Mouse (Mus musculus) large intestine, adult 2 months (tissue): ENCODE results near the gene Ubqln4. TPM values are rescaled to one million over a fixed set of nuclear protein-coding genes. Genes with fewer than 3 reads are reported as not detected.

Experiments
- DNase-seq: peaks from one replicate; pipeline ENCODE4 v3.0.0-alpha.2; 2012; ENCODE audit warnings: low read depth, low spot score
- WGBS: fragments of 180-500 bp; shearing (Covaris S2); methylation state at CpG from one replicate; pipeline ENCODE4 v1.1.7; 2018; 5-methylcytosine and 5-hydroxymethylcytosine counted together
- polyA plus RNA-seq: library from polyadenylated mRNA; depleted of rRNA; stranded (reverse); fragments of >200 nt; gene quantifications from 2 replicates; pipeline ENCODE4 v1.2.3, GENCODE M21; 2012

Gene Ubqln4
- polyA plus RNA-seq, 1 experiment: 41.2 TPM

DNA sequence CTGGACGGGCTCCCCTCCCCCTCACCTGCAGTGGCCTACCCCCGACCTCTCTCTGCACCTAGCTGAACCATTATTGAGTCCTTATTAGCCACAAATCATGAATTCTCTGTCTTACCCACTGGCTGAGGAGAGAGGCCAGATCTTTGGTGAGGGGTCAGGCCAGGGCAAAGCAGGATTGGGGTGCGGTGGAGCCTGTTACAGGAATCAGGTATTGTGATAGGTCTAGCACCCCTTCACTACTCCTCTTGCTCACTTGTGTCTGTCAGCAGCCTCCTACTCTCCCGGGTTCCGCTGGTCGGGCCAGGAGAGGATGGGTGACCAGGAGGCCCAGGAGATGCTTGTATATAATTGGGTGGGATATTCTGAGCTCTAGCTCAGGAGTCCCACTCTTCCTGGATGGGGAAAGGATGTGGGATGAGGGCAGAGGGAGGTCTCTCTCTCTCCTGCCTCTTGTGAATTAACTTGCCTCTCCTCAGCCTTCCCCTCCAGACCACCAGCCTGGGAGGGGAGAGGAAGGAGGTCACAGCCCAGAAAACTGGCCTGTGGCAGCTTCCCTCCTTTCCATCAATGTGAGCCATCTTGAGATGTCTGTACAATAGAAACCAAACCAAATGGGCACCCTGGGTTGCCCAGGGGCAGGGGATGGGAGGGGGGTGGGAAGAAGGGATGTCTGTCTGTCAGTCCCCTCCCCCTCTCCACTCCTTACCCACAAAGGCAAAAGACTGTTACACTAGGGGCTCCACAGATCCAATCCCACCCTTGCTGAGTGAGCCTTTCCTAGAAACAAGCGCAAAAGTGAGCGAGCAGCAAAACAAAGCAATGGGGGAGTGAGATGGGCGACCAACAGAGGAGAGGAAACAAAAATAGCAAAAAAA lies 15.1 kb upstream of the Ubqln4 start:
- WGBS: 77% methylated on average over 9 of the region's 9 CpGs
- DNase-seq: no peak

DNA sequence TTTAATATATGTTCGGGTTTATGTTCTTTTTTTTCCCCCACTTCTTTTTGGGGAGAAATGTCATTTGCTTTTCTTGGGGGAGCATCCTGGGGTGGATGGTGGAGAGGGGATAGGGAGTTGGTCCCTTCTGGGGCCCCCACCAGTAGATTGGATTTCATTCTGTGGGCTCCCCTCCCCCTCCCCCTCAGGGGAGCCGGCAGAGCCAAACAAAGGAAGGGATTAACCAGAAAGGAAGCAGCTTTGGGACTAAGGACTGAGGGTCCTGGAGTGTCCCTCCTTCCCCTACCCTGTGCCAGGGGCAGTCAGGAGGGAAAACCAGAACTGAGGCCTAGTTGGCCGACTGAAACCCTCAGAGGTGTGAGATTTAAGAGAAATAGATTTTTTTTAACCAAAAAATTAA lies 14.2 kb upstream of the Ubqln4 start:
- no peak for DNase-seq
- WGBS: 60% methylated on average over 3 of the region's 3 CpGs

DNA sequence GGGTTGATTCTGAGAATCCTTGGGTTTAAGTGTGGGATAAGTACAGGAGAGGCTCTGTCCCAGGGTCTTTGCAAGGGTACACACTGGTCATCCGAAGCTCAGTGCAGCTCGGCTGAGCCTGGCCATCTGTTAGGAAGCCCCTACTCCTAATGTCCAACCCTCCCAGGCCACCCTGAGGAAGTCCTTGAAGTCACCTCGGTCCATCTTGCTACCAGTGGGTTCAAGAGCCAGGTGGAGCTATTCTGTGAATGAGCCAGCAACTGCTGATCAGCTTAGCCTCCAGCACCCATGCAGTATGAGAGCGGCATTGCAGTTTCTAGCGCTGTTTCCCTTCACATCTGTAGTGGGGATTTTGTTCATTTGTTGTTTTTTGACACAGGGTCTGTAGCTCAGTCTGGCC lies 13.5 kb upstream of the Ubqln4 start:
- WGBS: 74% methylated on average over 5 of the region's 5 CpGs
- no peak for DNase-seq

DNA sequence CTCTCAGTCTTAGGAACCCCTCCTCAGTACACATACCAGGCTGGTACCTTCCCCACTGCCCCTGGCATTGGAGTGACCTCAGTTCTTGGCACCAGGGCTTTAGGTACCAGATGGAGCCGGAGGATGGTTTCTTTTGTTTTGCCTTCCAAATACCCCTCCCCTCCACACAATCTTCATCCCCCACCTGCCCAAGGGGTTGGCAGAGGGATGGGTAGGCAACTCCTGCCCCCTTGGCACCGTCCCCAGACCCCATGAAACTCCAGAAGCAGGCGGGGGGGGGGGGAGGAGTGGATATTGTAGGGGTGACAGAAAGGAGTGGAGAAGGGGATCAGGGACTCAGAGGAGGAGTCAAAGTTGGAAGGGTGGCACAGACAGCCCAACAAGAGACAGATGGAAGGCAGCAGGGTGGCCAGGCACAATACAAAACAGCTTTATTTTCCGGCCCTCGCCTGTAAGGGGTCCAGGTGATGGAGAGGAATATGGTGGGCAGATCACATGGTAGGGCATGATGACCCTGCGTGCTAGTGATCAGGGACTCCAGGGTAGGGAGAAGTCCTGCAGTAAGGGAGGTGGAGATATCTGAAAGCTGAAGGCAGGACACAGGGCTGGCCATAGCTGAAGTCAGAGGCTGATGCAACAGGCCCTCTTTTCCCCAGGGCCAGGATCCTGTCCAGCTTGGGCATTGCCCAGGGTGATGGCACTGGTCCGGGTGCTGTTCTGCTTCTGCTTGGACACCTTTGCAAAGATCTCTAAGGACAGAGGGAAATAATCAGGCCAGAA lies 11.7 kb upstream of the Ubqln4 start:
- 78% methylated on average over 7 of the region's 7 CpGs for WGBS

DNA sequence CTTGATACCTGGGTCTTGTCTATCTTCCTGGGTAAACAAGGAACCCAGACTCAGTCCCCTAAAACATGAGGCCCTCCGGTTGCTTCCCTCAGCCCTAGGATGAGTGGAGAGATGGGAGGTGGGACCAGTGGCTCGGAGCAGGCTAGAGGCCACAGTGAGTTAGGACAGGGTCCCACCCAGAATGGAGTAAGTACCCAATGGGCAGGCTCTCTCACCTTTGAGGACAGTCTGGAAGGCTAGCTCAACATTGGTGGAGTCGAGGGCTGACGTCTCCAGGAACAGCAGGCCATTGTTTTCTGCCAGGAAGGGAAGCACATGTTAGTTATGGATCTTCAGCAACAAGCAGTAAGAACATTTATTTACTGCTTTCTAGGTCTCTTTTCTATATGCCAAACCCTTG lies 11.1 kb upstream of the Ubqln4 start:
- 60% methylated on average over 4 of the region's 4 CpGs for WGBS
- DNase-seq: no peak

More for the DNA sequence above, 11.7 kb upstream of the Ubqln4 start:
- DNase-seq: no peak

DNA sequence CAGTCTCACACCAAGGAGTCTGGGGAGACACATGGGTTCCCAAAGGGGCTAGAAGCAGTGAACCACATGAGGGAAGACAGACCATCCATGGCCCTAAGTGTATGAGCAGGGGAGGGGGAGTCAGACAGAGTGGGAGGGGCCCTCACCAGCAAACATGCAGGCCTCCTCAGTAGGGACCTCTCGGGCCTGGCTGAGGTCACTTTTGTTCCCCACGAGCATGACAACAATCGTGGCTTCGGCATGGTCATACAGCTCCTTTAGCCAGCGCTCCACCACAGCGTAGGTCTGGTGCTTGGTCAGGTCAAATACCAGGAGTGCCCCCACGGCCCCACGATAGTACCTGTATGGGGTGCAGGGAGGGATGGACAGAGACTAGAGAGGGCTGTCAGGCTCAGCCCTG lies 10.4 kb upstream of the Ubqln4 start:
- WGBS: 92% methylated on average over 8 of the region's 8 CpGs

DNA sequence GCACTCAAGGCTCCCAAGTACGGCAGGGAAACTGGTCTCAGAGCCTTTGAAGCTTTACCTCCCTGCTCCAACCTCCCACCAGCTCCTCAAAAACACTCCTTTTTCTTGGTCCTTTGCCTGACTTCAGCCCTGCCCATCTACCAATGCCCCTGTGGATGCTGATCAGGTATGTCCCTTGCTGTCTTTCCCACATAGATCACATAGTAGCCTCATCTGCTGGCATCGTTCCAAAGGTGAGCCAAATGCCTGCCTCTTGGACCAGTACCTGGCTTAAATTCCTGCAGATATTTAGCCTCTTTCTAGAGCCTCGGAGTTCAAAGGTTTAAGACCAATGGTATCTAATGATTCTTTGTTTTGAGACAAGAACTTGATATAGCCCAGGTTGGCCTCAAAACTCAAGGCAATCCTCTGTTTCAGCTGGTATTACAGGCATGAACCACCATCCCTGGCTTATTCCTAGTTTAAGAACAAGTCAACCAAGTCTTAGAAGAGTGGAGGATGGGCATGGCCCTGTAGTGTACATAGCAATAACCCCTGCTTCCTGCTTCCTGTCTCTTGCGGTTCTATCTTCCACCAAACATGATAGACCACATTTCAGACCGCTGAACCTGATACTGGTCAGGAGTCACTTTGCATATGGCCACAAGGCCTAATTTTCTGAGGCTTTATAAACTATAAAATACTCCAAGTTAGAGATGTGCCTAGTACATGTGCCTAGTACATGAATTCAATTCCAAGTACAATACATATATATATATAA lies 9.7 kb upstream of the Ubqln4 start:
- WGBS: 66% methylated on average over 5 of the region's 5 CpGs

More for the DNA sequence above, 10.4 kb upstream of the Ubqln4 start:
- no peak for DNase-seq

DNA sequence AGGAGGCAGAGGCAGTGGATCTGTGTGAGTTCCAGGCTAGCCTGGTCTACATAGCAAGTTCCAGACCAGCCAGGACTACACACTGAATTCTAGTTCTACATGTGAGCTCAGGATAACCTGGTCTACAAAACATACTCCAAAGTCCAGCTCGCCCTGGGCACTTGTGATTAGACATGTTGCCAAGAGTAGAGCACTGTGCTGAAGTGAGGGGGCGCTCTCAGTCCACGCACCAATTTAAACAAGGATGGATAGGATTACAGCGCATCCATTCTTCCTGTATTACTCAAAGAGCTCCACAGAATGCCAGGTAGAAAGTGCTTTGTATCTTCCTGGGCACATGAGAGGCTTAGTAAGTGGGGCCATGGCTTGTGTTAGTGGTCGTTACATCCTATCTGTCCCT lies 9.0 kb upstream of the Ubqln4 start:
- DNase-seq: no peak
- WGBS: 39% methylated on average over 5 of the region's 5 CpGs

More for the DNA sequence above, 9.7 kb upstream of the Ubqln4 start:
- DNase-seq: no peak

DNA sequence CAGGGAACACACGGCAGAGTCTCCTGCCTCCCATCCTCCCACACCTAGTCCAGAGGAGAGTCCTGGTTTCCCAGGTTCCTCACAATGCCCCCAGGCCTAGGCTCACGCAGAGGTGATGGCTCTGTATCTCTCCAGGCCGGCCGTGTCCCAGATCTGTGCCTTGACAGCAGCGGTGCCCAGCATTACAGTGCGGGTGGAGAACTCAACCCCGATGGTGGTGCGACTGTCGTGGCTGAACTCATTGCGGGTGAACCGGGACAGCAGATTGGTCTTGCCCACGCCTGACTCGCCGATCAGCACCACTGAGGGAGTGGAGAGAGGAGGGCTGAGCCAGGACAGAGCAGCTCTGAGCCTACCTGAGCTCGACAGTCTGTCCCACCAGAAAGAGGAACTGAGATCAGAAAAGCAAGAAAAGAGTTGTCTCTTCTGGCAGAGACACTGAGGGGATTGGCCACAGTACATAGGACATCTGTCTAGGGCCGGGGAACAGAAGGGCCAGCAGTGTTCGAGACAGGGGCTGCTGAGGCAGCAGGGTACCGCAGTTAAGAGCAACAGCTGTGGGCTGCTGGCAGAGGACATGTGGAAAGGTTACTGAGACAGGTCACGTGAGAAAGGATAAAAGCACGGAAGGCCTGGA lies 8.5 kb upstream of the Ubqln4 start:
- DNase-seq: no peak
- 76% methylated on average over 20 of the region's 20 CpGs for WGBS

DNA sequence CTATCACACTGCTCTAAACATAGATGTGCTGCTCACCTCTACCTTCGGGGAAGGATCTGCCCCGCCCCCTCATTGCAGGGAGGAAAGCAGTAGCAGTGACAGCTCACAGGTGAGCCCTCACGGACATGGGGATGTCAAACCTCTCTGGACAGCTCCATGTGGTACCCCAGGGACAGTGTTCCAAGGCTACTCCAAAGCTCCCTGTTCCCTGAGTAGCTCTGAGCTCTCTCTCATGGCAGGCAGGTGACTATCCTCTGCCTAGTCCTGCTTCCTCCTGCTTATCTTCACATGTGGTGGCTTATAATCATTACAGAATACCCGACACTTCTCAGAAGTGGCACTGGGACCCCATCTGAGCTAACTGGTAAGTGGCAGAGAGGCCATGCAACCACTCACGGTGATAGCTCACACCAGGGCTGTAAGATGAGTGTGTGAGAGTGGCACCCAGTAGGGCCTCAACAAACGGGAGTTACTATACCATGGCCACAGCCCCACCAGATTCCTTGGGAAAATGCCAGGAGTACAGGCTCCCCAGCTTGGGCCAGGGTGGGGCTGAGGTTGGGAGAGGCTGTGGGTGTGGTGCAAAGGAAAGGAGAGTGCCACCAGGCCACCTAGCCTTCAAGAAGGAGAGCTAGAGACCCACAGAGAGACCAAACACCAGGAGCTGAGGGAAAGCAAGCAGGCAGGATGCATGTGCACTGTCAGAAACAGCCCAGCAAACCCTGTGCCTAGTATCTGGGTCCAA lies 6.7 kb upstream of the Ubqln4 start:
- WGBS: 34% methylated on average over 6 of the region's 6 CpGs
- no peak for DNase-seq

DNA sequence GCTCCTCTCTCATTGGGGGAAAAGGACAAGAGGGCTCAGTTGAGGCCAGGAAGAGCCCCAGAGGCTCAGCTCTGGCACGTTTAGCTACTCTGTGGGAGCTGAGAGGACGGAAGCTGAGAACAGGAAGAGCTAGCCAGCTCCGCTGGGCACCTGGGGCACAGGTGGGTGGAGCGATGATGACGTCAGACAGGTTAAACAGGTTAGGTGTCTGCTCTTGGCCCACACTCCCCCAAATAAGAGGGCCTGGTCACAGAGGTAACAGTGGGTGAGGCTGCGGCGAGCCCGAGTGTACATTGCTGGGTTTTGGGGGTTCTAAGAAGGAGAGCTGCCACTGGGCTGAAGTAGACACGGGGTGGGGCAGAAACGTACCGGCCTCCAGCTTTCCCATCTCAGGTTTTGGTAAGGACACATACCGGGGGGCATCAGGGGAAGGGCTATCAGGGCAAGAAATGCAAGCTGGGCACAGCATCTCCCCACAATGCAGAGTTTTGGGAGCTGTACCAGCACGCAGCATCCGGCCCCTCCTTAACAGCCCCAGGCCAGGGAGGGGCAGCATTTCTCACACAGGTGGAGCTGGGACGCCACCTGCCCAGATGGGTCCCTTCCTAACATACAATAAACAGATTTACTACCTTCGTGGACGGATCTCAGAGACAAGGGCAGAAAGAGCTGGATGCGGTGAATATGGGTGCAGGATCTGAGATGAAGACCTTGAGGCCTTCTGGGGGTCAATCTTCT lies 5.2 kb upstream of the Ubqln4 start, which contains the start of gene Rab25:
Gene Rab25, minus strand, starts transcription at position 121 of the 738 bp plus-strand sequence.
- 25% methylated on average over 18 of the region's 18 CpGs for WGBS
- DNase-seq: no peak

DNA sequence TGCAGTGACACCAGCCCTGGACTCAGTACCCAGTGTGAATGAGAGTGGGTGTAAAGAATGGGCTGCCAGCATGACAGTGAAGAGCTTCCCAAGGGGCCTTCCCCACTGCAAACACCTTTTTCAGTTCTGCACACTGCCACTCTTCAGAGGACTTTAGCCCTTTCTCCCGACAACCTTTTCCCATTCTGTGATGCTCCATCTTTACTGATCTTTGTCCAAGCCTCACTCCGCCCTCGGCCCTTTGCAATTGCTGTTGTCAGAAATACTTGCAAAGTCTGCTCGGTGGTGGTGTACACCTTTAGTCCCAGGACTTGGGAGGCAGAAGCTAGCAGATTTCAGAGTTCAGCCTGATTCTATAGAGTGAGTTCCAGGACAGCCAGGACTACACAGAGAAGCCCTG lies 2.0 kb upstream of the Ubqln4 start:
- no peak for DNase-seq
- WGBS: 25% methylated on average over 4 of the region's 4 CpGs

DNA sequence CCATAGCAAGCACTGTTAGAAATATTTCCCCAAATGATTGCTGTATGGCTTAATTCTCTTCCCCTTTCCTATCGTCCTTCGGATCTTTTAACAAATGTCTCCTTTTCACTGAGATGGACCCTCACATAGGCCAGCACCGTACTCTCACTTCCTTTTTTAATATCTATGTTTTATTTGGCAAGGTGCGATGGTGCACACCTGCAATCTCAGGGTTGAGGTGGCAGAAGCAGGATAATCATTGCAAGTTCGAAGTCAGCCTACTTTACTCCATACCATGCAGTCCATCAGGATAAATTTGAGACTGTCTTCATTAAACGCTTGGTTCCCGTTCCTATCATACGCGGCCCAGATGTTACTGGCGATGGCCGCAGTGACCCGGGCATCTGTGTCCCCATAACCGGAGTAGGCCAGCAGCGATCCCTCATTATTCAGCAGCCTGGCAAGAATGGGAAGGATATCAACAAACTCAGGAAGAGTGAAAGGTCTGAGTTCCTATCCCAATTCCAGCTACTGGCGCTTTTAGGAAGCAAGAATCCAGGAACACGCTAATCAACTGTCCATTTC lies 1.4 kb upstream of the Ubqln4 start:
- WGBS: 4% methylated on average over 16 of the region's 16 CpGs
- no peak for DNase-seq

DNA sequence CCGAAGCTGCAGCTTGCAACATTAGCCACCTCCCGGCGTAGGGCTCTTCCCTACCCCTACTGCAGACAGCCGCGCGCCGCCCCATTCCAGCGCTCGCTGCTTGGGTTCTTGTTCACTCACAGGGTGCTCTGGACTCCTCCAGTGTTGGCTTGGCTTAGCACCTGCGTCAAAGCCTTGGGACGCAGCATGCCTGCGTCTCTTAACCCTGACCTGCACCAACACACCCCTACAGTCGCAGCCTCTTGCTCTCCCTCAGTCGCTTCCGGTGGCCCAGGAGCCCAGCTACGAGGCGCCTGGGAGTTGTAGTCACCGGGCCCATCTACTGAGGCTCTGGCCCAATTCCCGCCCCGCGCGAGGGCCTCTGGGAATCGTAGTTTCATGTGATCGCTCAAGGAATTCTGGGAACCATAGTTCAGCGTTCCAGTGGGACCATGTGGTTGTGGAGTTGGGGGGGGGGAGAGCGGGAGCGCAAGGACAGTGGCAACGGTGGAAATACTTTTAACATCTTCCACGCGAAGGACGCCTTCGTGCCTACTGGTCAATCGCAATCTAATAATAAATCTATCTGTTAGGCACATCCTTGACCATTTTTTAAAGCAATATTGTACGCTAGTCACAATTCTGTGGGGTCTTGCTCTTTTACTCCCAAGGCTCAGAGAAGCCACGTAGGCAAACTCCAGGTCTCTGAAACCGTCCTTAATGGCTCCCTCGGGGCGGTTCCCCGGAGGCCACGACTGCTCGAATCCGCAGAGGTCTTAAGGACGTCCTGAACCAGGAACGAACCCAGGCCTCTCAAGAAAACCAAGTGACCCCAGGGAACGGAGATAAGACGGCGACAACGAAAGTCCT lies 658 bp upstream of the Ubqln4 start, which contains the start of gene Lamtor2:
Gene Lamtor2, minus strand, starts transcription at position 399 of the 849 bp plus-strand sequence.
- WGBS: 1% methylated on average over 48 of the region's 48 CpGs
- DNase-seq: peak; percentile 96

DNA sequence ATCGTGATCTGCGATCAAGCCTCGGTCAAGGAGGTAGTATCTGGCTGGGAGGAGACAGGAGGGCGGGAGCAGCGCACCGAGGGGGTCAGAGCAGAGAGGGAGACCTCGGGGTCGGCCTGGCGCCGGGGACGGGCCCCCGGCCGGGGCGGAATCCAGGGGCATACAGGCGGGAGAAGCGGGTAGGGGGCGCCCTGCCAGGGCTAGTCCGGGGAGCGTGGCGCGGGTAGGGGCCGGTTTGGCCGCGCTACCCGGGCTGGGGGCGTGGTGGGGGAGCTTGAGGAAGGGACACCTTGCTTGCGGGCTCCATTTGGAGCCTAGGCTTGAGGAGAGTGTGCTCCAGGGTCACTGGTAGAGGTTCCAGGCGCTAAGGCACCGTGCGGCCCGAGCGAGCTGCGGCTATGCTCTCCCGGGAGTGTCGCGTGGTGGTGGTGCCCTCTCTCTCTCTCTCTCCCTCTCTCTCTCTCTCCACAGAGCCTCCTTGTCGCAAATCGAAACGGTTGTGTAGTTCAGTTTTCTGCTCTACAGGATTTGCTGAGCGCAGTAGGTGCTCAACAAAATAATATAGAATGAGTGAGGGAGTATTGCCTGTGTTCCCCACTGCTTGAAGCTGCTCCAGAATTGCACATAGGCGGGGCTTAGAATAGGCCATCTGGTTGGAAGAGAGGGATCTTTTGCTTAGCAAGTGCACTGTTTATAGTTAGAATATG lies 475 bp downstream of the Ubqln4 start:
- 2% methylated on average over 41 of the region's 41 CpGs for WGBS
- no peak for DNase-seq

DNA sequence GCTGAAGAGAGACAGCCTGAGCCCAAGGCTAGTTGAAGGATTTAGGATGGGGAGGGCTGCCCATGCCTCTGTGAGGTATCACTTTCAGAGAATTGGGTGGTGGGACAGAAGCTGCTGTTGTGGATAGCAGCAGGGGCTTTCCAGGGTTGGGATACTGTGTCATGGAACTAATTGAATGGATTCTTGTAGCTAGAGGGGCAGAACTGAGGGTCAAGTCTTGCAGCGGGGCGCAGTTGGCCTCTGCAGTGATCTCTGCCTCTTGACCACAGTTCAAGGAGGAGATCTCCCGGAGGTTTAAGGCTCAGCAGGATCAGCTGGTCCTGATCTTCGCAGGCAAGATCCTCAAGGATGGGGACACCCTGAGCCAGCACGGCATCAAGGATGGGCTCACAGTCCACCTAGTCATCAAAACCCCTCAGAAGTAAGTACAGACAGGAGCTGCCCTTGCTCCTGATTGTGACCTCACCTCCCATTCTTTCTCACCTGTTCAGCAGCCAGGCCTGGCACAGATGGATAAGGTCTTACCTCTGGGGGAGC lies 1.6 kb downstream of the Ubqln4 start:
- WGBS: 95% methylated on average over 5 of the region's 5 CpGs
- no peak for DNase-seq
